Mouse (Mus musculus) limb, embryonic 13.5 days (tissue): ENCODE results near the gene Rab3a. TPM values are rescaled to one million over a fixed set of nuclear protein-coding genes. Genes with fewer than 3 reads are reported as not detected.

ENCODE experiments used
- ATAC-seq: fragments of 200-750 bp; cut with Nextera tagmentation; 2 replicates; pipeline ENCODE4 v1.8.0; 2017; ENCODE audit warnings: low read depth, moderate number of reproducible peaks, moderate TSS enrichment; ENCODE audit not compliant: low FRiP score
- H3K27ac ChIP-seq: fragments of 300-500 bp; sonication (generic); 2 replicates; pipeline ENCODE4 v1.5.1; 2015; ENCODE audit warnings: inconsistent platforms, mild to moderate bottlenecking, moderate library complexity
- H3K27me3 ChIP-seq: fragments of 300-500 bp; sonication (generic); 2 replicates; pipeline ENCODE4 v1.6.1; 2015; ENCODE audit warnings: mild to moderate bottlenecking, inconsistent platforms
- H3K36me3 ChIP-seq: fragments of 300-500 bp; sonication (generic); 2 replicates; pipeline ENCODE4 v1.6.1; 2015; ENCODE audit warnings: inconsistent platforms, mild to moderate bottlenecking, moderate library complexity
- H3K4me1 ChIP-seq: fragments of 300-500 bp; sonication (generic); 2 replicates; pipeline ENCODE4 v1.6.1; 2015; ENCODE audit warnings: inconsistent platforms
- H3K4me2 ChIP-seq: fragments of 300-500 bp; sonication (generic); replicated peaks from 2 replicates; pipeline ENCODE4 v1.6.1; 2015; ENCODE audit warnings: inconsistent platforms, mild to moderate bottlenecking, moderate library complexity
- H3K4me3 ChIP-seq: fragments of 300-500 bp; sonication (generic); 2 replicates; pipeline ENCODE4 v1.5.1; 2015; ENCODE audit warnings: moderate library complexity, mild to moderate bottlenecking, inconsistent platforms
- H3K9ac ChIP-seq: fragments of 300-500 bp; sonication (generic); 2 replicates; pipeline ENCODE4 v1.6.1; 2015; ENCODE audit warnings: mild to moderate bottlenecking, inconsistent platforms
- H3K9me3 ChIP-seq: fragments of 300-500 bp; sonication (generic); 2 replicates; pipeline ENCODE4 v1.6.1; 2016; ENCODE audit warnings: inconsistent platforms
- WGBS: fragments of 180-500 bp; shearing (Covaris S2); methylation state at CpG from one replicate; pipeline ENCODE4 v1.1.7; 2015; 5-methylcytosine and 5-hydroxymethylcytosine counted together
- polyA plus RNA-seq: library from polyadenylated mRNA; unstranded; fragments of >200 nt; fragmentation: Nextera tagmentation; extraction: Ambion mirVana; gene quantifications from 2 replicates; pipeline ENCODE4 v1.2.1, GENCODE M21; 2015

Gene Rab3a
- polyA plus RNA-seq = 18.0 and 19.6 TPM in 2 replicates

DNA sequence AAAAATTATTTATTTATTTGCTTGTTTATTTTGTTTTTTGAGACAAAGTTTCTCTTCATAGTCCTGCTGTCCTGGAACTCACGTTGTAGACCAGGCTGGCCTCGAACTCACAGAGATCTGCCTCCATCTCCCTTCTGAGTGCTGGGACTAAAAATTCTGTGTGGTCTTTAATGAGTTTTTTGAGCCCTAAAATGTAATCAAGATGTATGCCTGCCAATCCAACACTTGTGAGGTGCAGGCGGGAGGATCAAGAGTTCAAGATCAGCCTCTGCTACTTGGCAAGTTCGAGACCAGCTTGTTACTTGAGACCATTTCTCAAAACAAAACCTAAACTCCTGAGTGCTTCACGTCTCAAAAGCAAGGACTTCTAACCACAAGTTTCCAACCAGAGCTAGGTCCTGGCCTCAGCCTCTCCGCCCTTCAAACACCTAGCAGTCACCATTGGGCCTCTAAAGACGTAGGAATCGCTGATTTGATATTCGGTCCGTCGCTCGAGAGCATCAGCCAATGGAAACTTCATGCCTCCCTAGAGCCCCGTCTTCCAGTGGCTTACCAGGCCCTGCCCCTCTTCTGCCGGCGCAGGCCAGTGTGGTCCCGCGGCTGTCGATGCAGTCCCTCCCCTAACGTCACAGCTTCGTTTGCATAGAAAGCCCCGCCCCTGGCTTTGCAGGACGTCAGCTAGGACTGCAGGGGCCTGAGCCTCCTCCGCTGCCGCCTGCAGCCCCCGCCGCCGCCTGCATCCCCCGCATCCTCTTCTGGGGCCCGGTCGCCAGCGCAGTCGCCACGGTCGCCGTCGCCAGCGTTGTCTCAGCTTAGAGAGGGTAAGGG is at the start of gene Rab3a:
Rab3a (plus strand) TSS at position 637 of the 828 bp plus-strand sequence.
- Histone ChIP-seq H3K4me2 (peak within 1 kb of the TSS; percentile 96), H3K9ac (peak within 1 kb of the TSS; percentile 86), H3K27me3 (peaks cover 6% of the 10 kb centered on the region), H3K9me3 (no peaks in the 10 kb centered on the region), H3K36me3 (peaks cover 29% of the 10 kb centered on the region), H3K4me1 (peaks cover 35% of the 10 kb centered on the region), H3K4me3 (peak within 1 kb of the TSS; percentile 76), H3K27ac (peak within 1 kb of the TSS; percentile 82)
- WGBS = 8% methylated on average over 37 of the region's 37 CpGs
- peak; percentile 98 for ATAC-seq

GRCm38 (mm10) chr8:70708281-70708680 is 46.2 kb upstream of the Rab3a start:
- 89% methylated on average over 14 of the region's 14 CpGs for WGBS

GRCm38 (mm10) chr8:70709794-70710193 is 44.7 kb upstream of the Rab3a start:
- no peaks in the 10 kb centered on the region for H3K9me3 ChIP-seq
- H3K4me2 ChIP-seq = no peak overlapping the region
- no peaks in the 10 kb centered on the region for H3K36me3 ChIP-seq
- no peak overlapping the region for H3K9ac ChIP-seq
- no peaks in the 10 kb centered on the region for H3K4me1 ChIP-seq
- no peak overlapping the region for H3K4me3 ChIP-seq
- WGBS = 90% methylated on average over 9 of the region's 9 CpGs
- H3K27ac ChIP-seq = no peak overlapping the region
- no peaks in the 10 kb centered on the region for H3K27me3 ChIP-seq
- no peak for ATAC-seq

More at GRCm38 (mm10) chr8:70708281-70708680, 46.2 kb upstream of the Rab3a start:
- H3K9ac ChIP-seq = no peak overlapping the region
- H3K4me2 ChIP-seq = no peak overlapping the region
- H3K9me3 ChIP-seq = no peaks in the 10 kb centered on the region
- no peak for ATAC-seq
- no peak overlapping the region for H3K27ac ChIP-seq
- H3K36me3 ChIP-seq = peaks cover 3% of the 10 kb centered on the region; the same call in 1 of the 2 replicates
- H3K27me3 ChIP-seq = no peaks in the 10 kb centered on the region
- no peak overlapping the region for H3K4me3 ChIP-seq
- H3K4me1 ChIP-seq = no peaks in the 10 kb centered on the region

DNA sequence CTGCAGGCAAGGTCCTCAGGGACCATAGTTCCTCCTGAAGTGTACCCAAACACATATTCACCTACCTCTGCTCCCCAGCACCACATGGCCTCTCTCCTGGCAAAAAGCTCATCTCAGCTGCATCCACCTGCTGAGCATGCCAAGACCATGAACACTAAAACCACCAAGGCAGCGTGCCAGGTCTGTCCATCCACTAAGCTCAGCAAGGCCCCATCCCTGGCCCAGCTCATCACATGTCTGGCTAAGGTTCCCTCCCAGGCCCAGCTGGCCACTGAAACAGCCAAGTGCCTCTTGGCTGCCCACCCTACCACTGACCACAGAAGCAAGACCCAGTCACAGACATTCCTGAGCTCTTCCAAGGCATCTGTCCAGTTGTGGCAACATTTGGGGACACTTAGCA is 44.2 kb upstream of the Rab3a start:
- Histone ChIP-seq H3K4me3 (no peak overlapping the region), H3K9me3 (no peaks in the 10 kb centered on the region), H3K27ac (no peak overlapping the region), H3K27me3 (no peaks in the 10 kb centered on the region), H3K4me2 (no peak overlapping the region), H3K36me3 (no peaks in the 10 kb centered on the region), H3K4me1 (no peaks in the 10 kb centered on the region), H3K9ac (no peak overlapping the region)
- no peak for ATAC-seq
- 93% methylated on average over 1 of the region's 1 CpGs for WGBS

DNA sequence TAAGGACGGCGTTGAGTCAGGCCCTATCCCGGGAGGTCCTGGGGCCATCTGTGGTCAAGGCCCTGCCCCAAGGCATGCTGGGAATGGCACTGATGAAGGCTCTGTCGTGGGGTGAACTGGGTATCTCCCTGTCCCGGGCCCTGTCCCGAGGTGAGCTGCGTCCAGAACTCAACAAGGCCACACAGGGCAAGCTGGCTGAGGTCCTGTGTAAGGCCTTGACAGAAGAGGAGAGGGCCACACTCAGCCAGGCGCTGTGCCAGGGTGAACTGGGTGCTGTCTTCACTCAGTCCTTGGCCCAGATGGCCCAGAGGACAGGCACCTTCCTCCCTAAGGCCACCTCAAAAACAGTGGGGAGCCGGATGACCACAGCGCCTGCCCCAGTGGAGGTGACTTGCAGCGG is 43.4 kb upstream of the Rab3a start:
- H3K27me3 ChIP-seq = no peaks in the 10 kb centered on the region
- no peaks in the 10 kb centered on the region for H3K9me3 ChIP-seq
- H3K36me3 ChIP-seq = no peaks in the 10 kb centered on the region
- no peak for ATAC-seq
- H3K4me2 ChIP-seq = no peak overlapping the region
- H3K9ac ChIP-seq = no peak overlapping the region
- WGBS = 89% methylated on average over 11 of the region's 11 CpGs
- H3K4me3 ChIP-seq = no peak overlapping the region
- no peaks in the 10 kb centered on the region for H3K4me1 ChIP-seq
- no peak overlapping the region for H3K27ac ChIP-seq

DNA sequence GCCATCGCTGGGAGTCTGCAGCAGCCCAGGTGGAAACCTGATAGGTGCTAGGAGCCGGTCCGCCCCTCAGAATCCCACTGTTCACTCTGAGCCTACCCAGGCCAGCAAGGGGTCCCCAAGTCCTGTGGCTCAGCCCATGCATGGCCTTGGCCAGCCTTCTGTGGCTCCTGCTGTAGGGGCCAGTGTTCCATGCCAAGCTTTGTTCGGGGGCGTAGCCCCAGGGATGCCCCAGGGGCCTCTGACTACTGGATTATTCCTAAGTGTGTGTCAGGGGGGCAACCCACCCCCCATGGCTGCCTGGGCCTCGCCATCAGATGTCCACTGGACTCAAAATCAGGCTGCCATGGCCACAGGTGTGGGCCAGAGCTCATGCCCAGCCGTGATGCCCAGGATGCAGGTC is 40.5 kb upstream of the Rab3a start:
- H3K27ac ChIP-seq = no peak overlapping the region
- ATAC-seq = no peak
- H3K4me2 ChIP-seq = no peak overlapping the region
- H3K36me3 ChIP-seq = no peaks in the 10 kb centered on the region
- H3K9ac ChIP-seq = no peak overlapping the region
- 85% methylated on average over 7 of the region's 7 CpGs for WGBS
- H3K9me3 ChIP-seq = no peaks in the 10 kb centered on the region
- H3K4me3 ChIP-seq = no peak overlapping the region
- peaks cover 3% of the 10 kb centered on the region; the same call in 1 of the 2 replicates for H3K4me1 ChIP-seq
- H3K27me3 ChIP-seq = 0 out of 2 replicates have a peak, but pooled peaks cover 4% of the 10 kb centered on the region

DNA sequence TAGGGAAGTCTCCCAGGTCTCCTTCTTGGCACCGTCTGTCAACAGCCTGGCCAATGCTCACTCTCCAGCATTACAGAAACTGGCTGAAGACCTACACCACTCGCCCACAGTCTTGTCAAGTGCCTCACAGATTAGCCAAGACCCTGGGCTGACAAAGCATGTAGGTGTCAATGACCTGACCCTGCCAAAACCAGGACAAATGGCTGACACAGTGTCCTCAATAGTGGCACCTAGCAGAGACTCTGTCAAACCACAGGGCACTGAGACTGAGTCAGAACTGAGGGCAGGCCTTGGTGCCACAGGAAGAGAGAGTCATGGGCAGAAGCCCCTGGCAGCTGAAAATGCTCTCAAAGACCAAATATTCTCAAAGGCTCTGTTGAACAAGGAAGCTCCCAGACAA is 39.4 kb upstream of the Rab3a start:
- ATAC-seq = no peak
- no peak overlapping the region for H3K9ac ChIP-seq
- no peak overlapping the region for H3K4me2 ChIP-seq
- H3K36me3 ChIP-seq = no peaks in the 10 kb centered on the region
- no peak overlapping the region for H3K4me3 ChIP-seq
- WGBS = 48% methylated on average over 2 of the region's 2 CpGs
- no peaks in the 10 kb centered on the region for H3K9me3 ChIP-seq
- H3K4me1 ChIP-seq = peaks cover 3% of the 10 kb centered on the region; the same call in 1 of the 2 replicates
- peaks cover 12% of the 10 kb centered on the region; the same call in 1 of the 2 replicates for H3K27me3 ChIP-seq
- H3K27ac ChIP-seq = no peak overlapping the region

DNA sequence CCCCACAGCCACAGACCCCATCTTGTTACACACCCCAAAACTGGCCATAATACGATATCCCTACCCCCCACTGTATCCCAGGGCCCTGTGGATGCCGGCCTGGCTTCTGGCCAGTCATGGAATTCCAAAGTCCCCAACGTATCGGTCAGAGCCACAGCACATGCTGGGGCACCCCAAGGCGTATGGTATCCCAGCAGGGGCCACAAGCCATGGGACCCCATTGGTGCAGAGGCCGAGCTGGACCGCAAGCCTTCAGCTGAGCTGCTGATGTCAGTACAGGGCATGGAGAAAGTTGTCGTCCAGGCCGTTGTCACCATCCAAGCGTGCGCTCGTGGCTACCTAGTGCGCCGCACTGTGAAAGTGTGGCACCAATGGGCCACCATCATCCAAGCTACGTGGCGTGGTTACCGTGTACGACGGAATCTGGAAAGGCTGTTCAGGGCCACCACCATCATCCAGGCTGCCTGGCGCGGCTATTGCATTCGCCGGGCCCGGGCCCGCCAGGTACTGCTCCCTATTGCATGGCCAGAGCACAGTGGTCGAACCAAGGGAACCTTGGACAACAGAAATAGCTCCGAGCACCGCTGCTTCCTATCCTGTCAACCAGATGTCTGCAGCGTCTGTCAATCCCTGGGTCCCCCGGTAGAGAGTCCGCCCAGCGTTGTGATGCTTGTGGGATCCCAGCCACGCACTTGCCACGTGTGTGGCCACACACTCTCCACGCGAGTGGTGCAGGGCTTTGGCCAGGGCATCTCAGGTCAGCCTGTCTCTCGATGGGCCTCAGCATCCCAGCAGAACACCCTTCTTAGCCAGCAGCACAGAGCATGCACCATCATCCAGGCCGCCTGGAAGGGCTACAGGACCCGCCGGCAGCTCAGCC is 37.7 kb upstream of the Rab3a start:
- H3K9ac ChIP-seq = no peak overlapping the region
- H3K36me3 ChIP-seq = no peaks in the 10 kb centered on the region
- peaks cover 12% of the 10 kb centered on the region; the same call in 1 of the 2 replicates for H3K27me3 ChIP-seq
- no peaks in the 10 kb centered on the region for H3K9me3 ChIP-seq
- H3K4me3 ChIP-seq = no peak overlapping the region
- peaks cover 3% of the 10 kb centered on the region; the same call in 1 of the 2 replicates for H3K4me1 ChIP-seq
- H3K27ac ChIP-seq = no peak overlapping the region
- WGBS = 86% methylated on average over 40 of the region's 40 CpGs
- H3K4me2 ChIP-seq = no peak overlapping the region
- no peak for ATAC-seq

GRCm38 (mm10) chr8:70718297-70718696 is 36.2 kb upstream of the Rab3a start, which contains the start of gene Gm3336:
Gm3336 (plus strand) TSS chr8:70718543.
- Histone ChIP-seq H3K4me1 (peaks cover 3% of the 10 kb centered on the region; the same call in 1 of the 2 replicates), H3K27ac (no peak within 1 kb of the TSS), H3K4me2 (peak within 1 kb of the TSS; percentile 27), H3K9me3 (no peaks in the 10 kb centered on the region), H3K4me3 (no peak within 1 kb of the TSS), H3K36me3 (no peaks in the 10 kb centered on the region), H3K27me3 (peaks cover 12% of the 10 kb centered on the region; the same call in 1 of the 2 replicates), H3K9ac (no peak within 1 kb of the TSS)
- no peak for ATAC-seq
- WGBS = 3% methylated on average over 19 of the region's 19 CpGs

GRCm38 (mm10) chr8:70719796-70720270 is 34.6 kb upstream of the Rab3a start:
- H3K27me3 ChIP-seq = peaks cover 12% of the 10 kb centered on the region; the same call in 1 of the 2 replicates
- ATAC-seq = no peak
- no peaks in the 10 kb centered on the region for H3K9me3 ChIP-seq
- H3K4me1 ChIP-seq = peaks cover 3% of the 10 kb centered on the region; the same call in 1 of the 2 replicates
- no peak overlapping the region for H3K9ac ChIP-seq
- no peak overlapping the region for H3K27ac ChIP-seq
- 70% methylated on average over 9 of the region's 9 CpGs for WGBS
- no peak overlapping the region for H3K4me2 ChIP-seq
- no peak overlapping the region for H3K4me3 ChIP-seq
- no peaks in the 10 kb centered on the region for H3K36me3 ChIP-seq

DNA sequence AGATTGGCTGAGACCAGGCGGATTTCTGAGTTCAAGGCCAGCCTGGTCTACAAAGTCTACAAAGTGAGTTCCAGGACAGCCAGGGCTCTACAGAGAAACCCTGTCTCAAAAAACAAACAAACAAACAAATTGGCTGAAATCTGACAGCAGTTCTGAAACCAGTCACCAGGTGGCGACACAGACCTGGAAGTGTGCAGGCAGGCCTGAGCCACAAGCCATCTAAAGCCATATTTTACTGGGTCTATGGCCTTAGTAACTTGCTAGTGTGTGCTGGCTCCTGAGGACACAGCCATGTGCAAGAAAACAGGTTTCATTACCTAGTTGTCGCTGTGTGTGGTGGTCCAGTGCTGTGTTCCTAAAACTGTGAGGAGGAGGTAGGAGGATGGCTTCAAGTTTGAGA is 33.7 kb upstream of the Rab3a start:
- H3K9me3 ChIP-seq = no peaks in the 10 kb centered on the region
- ATAC-seq = peak; percentile 43; the same call in 1 of the 2 replicates
- H3K27me3 ChIP-seq = peaks cover 13% of the 10 kb centered on the region; the same call in 1 of the 2 replicates
- no peak overlapping the region for H3K9ac ChIP-seq
- WGBS = 4% methylated on average over 3 of the region's 3 CpGs
- no peak overlapping the region for H3K4me3 ChIP-seq
- peaks cover 3% of the 10 kb centered on the region; the same call in 1 of the 2 replicates for H3K4me1 ChIP-seq
- no peak overlapping the region for H3K4me2 ChIP-seq
- no peak overlapping the region for H3K27ac ChIP-seq
- H3K36me3 ChIP-seq = no peaks in the 10 kb centered on the region
